Mouse (Mus musculus) lung, postnatal 0 days (tissue): ENCODE results near the gene Ripk1.

Source experiments
- CTCF ChIP-seq: IDR thresholded peaks from 2 replicates; pipeline ENCODE4 v1.5.1; 2016; ENCODE audit warnings: antibody characterized with exemption, mild to moderate bottlenecking
- EP300 ChIP-seq: IDR thresholded peaks from 2 replicates; pipeline ENCODE4 v1.6.1; 2016; ENCODE audit warnings: antibody characterized with exemption, mild to moderate bottlenecking, control low read depth

DNA sequence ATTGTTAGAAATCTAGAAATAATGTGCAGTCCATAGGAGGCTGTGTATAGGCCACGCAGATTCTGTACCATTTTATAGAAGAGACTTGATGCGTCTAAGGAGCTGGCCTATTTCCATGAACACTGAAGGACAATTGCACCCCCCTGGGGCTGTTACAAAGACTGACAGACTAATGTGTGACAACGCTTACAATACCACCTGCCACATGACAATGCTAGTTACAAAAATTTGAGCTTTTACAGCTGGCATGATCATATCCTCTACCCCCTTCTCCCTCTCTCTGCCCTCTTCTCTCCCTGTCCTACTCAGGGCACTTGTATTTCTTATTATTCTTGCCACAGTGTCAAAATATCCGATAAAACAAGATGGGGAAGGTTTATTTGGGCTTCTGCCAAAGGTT is 79.8 kb downstream of the Ripk1 start:
- TF ChIP-seq CTCF (no peak), EP300 (no peak)
